Mouse (Mus musculus) stomach, embryonic 16.5 days (tissue): ENCODE measurements around the gene Gm48551. TPM values are rescaled to one million over a fixed set of nuclear protein-coding genes. Genes with fewer than 3 reads are reported as not detected.

Experiments used
- ATAC-seq: fragments of 200-750 bp; cut with Nextera tagmentation; 2 replicates; pipeline ENCODE4 v1.8.0; 2017; ENCODE audit warnings: moderate number of reproducible peaks, moderate TSS enrichment; ENCODE audit not compliant: insufficient read depth, low FRiP score
- H3K27ac ChIP-seq: fragments of 300-500 bp; sonication (generic); 2 replicates; pipeline ENCODE4 v1.5.1; 2014; ENCODE audit warnings: low read length
- H3K27me3 ChIP-seq: fragments of 300-500 bp; sonication (generic); 2 replicates; pipeline ENCODE4 v1.6.1; 2014; ENCODE audit warnings: low read length, control low read depth, mixed read lengths; ENCODE audit not compliant: control insufficient read depth, insufficient read depth
- H3K36me3 ChIP-seq: fragments of 300-500 bp; sonication (generic); 2 replicates; pipeline ENCODE4 v1.6.1; 2014; ENCODE audit warnings: low read length; ENCODE audit not compliant: control insufficient read depth, insufficient read depth
- H3K4me1 ChIP-seq: fragments of 300-500 bp; sonication (generic); 2 replicates; pipeline ENCODE4 v1.6.1; 2014; ENCODE audit warnings: low read length, control low read depth, mixed read lengths; ENCODE audit not compliant: control insufficient read depth, insufficient read depth
- H3K4me2 ChIP-seq: fragments of 300-500 bp; sonication (generic); 2 replicates; pipeline ENCODE4 v1.6.1; 2014; ENCODE audit warnings: low read depth, low read length, mixed read lengths
- H3K4me3 ChIP-seq: fragments of 300-500 bp; sonication (generic); replicated peaks from 2 replicates; pipeline ENCODE4 v1.5.1; 2014; ENCODE audit warnings: mild to moderate bottlenecking, low read length
- H3K9ac ChIP-seq: fragments of 300-500 bp; sonication (generic); 2 replicates; pipeline ENCODE4 v1.6.1; 2014; ENCODE audit warnings: low read length
- H3K9me3 ChIP-seq: fragments of 300-500 bp; sonication (generic); replicated peaks from 2 replicates; pipeline ENCODE4 v1.6.1; 2016; ENCODE audit warnings: low read length, control low read depth; ENCODE audit not compliant: control insufficient read depth
- WGBS: fragments of 180-500 bp; shearing (Covaris S2); extraction: QIAGEN DNeasy Blood & Tissue Kit; methylation state at CpG from one replicate; pipeline ENCODE4 v1.1.7; 2014; 5-methylcytosine and 5-hydroxymethylcytosine counted together
- polyA plus RNA-seq: library from polyadenylated mRNA; unstranded; fragments of >200 nt; fragmentation: Nextera tagmentation; extraction: Ambion mirVana; gene quantifications from 2 replicates; pipeline ENCODE4 v1.2.1, GENCODE M21; 2015

The Gm48551 gene
- polyA plus RNA-seq, 1 experiment from 2014 or later: 3.0 TPM

GRCm38 (mm10) chr10:81410981-81411380 is 26.7 kb downstream of the Gm48551 start:
- peaks cover 91% of the 10 kb centered on the region for H3K4me1 ChIP-seq
- ATAC-seq: no peak

GRCm38 (mm10) chr10:81411471-81412400 is 27.5 kb downstream of the Gm48551 start:
- WGBS: 44% methylated on average over 18 of the region's 18 CpGs
- Histone ChIP-seq H3K36me3 (peaks cover 3% of the 10 kb centered on the region), H3K4me2 (peak overlapping the region; percentile 22), H3K4me3 (no peak overlapping the region), H3K9ac (peak overlapping the region; percentile 65), H3K9me3 (no peaks in the 10 kb centered on the region), H3K27me3 (no peaks in the 10 kb centered on the region), H3K4me1 (peaks cover 94% of the 10 kb centered on the region), H3K27ac (peak overlapping the region; percentile 94)
- ATAC-seq: peak; percentile 7

More at GRCm38 (mm10) chr10:81410981-81411380, 26.7 kb downstream of the Gm48551 start:
- no peaks in the 10 kb centered on the region for H3K9me3 ChIP-seq
- H3K4me3 ChIP-seq: no peak overlapping the region
- peak overlapping the region; percentile 94 for H3K27ac ChIP-seq
- no peak overlapping the region; the same call in 1 of the 2 replicates for H3K9ac ChIP-seq
- peaks cover 8% of the 10 kb centered on the region for H3K36me3 ChIP-seq
- 64% methylated on average over 9 of the region's 9 CpGs for WGBS
- H3K27me3 ChIP-seq: no peaks in the 10 kb centered on the region
- no peak overlapping the region for H3K4me2 ChIP-seq

- Histone ChIP-seq H3K36me3 (peaks cover 3% of the 10 kb centered on the region), H3K4me1 (peaks cover 94% of the 10 kb centered on the region), H3K4me2 (peak overlapping the region; percentile 22; the same call in 1 of the 2 replicates), H3K4me3 (no peak overlapping the region), H3K27me3 (no peaks in the 10 kb centered on the region), H3K9ac (peak overlapping the region; percentile 65; the same call in 1 of the 2 replicates), H3K9me3 (no peaks in the 10 kb centered on the region), H3K27ac (peak overlapping the region; percentile 94)
- no peak for ATAC-seq
- 68% methylated on average over 16 of the region's 16 CpGs for WGBS
Measured at GRCm38 (mm10) chr10:81412586-81413309, 28.5 kb downstream of the Gm48551 start.

- Histone ChIP-seq H3K4me1 (peaks cover 87% of the 10 kb centered on the region), H3K9ac (peak overlapping the region; percentile 62), H3K27ac (peak overlapping the region; percentile 94), H3K36me3 (no peaks in the 10 kb centered on the region; the same call in 1 of the 2 replicates), H3K9me3 (no peaks in the 10 kb centered on the region), H3K4me2 (peak overlapping the region; percentile 45), H3K27me3 (no peaks in the 10 kb centered on the region), H3K4me3 (peak overlapping the region; percentile 16; the same call in 1 of the 2 replicates)
- ATAC-seq: peak; percentile 9; the same call in 1 of the 2 replicates
- WGBS: 24% methylated on average over 26 of the region's 26 CpGs
Measured at GRCm38 (mm10) chr10:81413310-81414261, 29.3 kb downstream of the Gm48551 start.

GRCm38 (mm10) chr10:81414682-81415081 is 30.4 kb downstream of the Gm48551 start:
- Histone ChIP-seq H3K9ac (peak overlapping the region; percentile 62), H3K4me3 (no peak overlapping the region), H3K36me3 (no peaks in the 10 kb centered on the region; the same call in none of the 2 replicates), H3K27ac (peak overlapping the region; percentile 94), H3K4me2 (peak overlapping the region; percentile 45; the same call in 1 of the 2 replicates), H3K4me1 (peaks cover 86% of the 10 kb centered on the region), H3K27me3 (no peaks in the 10 kb centered on the region), H3K9me3 (no peaks in the 10 kb centered on the region)
- ATAC-seq: no peak

GRCm38 (mm10) chr10:81415146-81415545 is 30.9 kb downstream of the Gm48551 start:
- Histone ChIP-seq H3K9ac (peak overlapping the region; percentile 14; the same call in 1 of the 2 replicates), H3K36me3 (no peaks in the 10 kb centered on the region; the same call in none of the 2 replicates), H3K27ac (peak overlapping the region; percentile 53; the same call in 1 of the 2 replicates), H3K9me3 (no peaks in the 10 kb centered on the region), H3K4me3 (no peak overlapping the region), H3K27me3 (no peaks in the 10 kb centered on the region), H3K4me2 (no peak overlapping the region), H3K4me1 (peaks cover 84% of the 10 kb centered on the region)
- WGBS: 79% methylated on average over 5 of the region's 5 CpGs
- ATAC-seq: no peak

- no peaks in the 10 kb centered on the region; the same call in none of the 2 replicates for H3K36me3 ChIP-seq
- peak overlapping the region; percentile 14; the same call in 1 of the 2 replicates for H3K9ac ChIP-seq
- peak overlapping the region; percentile 88 for H3K27ac ChIP-seq
- H3K4me1 ChIP-seq: peaks cover 78% of the 10 kb centered on the region
- H3K27me3 ChIP-seq: no peaks in the 10 kb centered on the region
- H3K4me2 ChIP-seq: no peak overlapping the region
- ATAC-seq: no peak
- WGBS: 61% methylated on average over 17 of the region's 17 CpGs
- no peak overlapping the region for H3K4me3 ChIP-seq
- no peaks in the 10 kb centered on the region for H3K9me3 ChIP-seq
Measured at GRCm38 (mm10) chr10:81415549-81416310, 31.5 kb downstream of the Gm48551 start.
